Mouse (Mus musculus) lung, postnatal 0 days (tissue): Measurements from ENCODE around the gene Catsper2.

Experiments used
- CTCF ChIP-seq: IDR thresholded peaks from 2 replicates; pipeline ENCODE4 v1.5.1; 2016; ENCODE audit warnings: antibody characterized with exemption, mild to moderate bottlenecking
- EP300 ChIP-seq: IDR thresholded peaks from 2 replicates; pipeline ENCODE4 v1.6.1; 2016; ENCODE audit warnings: antibody characterized with exemption, mild to moderate bottlenecking, control low read depth

- TF ChIP-seq CTCF (no peak), EP300 (no peak)
Observed at GRCm38 (mm10) chr2:121403296-121403695, 10.3 kb downstream of the Catsper2 start.
